Mouse (Mus musculus) forebrain, embryonic 10.5 days (tissue): ENCODE results near the gene Phc2. TPM values are rescaled to one million over a fixed set of nuclear protein-coding genes. Genes with fewer than 3 reads are reported as not detected.

Experiments used
- DNase-seq: peaks from one replicate; pipeline ENCODE4 v3.0.0-alpha.2; 2017; ENCODE audit warnings: low spot score; ENCODE audit errors: extremely low spot score
- H3K27ac ChIP-seq: fragments of 300-500 bp; sonication (generic); 2 replicates; pipeline ENCODE4 v1.5.1; 2016; ENCODE audit warnings: mild to moderate bottlenecking
- H3K27me3 ChIP-seq: fragments of 300-500 bp; sonication (generic); 2 replicates; pipeline ENCODE4 v1.6.1; 2016; ENCODE audit warnings: mild to moderate bottlenecking; ENCODE audit not compliant: poor library complexity, severe bottlenecking
- H3K36me3 ChIP-seq: fragments of 300-500 bp; sonication (generic); replicated peaks from 2 replicates; pipeline ENCODE4 v1.6.1; 2016; ENCODE audit warnings: mild to moderate bottlenecking, moderate library complexity
- H3K4me1 ChIP-seq: fragments of 300-500 bp; sonication (generic); 2 replicates; pipeline ENCODE4 v1.6.1; 2016
- H3K4me3 ChIP-seq: fragments of 300-500 bp; sonication (generic); 2 replicates; pipeline ENCODE4 v1.5.1; 2016; ENCODE audit warnings: mild to moderate bottlenecking, moderate library complexity
- H3K9me3 ChIP-seq: fragments of 300-500 bp; sonication (generic); 2 replicates; pipeline ENCODE4 v1.6.1; 2016; ENCODE audit warnings: mild to moderate bottlenecking, moderate library complexity
- WGBS: fragments of 180-500 bp; shearing (Covaris S2); methylation state at CpG from one replicate; pipeline ENCODE4 v1.1.7; 2016; 5-methylcytosine and 5-hydroxymethylcytosine counted together
- polyA plus RNA-seq: library from polyadenylated mRNA; unstranded; fragments of >200 nt; fragmentation: Nextera tagmentation; extraction: Ambion mirVana; gene quantifications from 2 replicates; pipeline ENCODE4 v1.2.1, GENCODE M21; 2016

Gene Phc2
- polyA plus RNA-seq, 1 experiment from 2014 or later, result 23.4 TPM

DNA sequence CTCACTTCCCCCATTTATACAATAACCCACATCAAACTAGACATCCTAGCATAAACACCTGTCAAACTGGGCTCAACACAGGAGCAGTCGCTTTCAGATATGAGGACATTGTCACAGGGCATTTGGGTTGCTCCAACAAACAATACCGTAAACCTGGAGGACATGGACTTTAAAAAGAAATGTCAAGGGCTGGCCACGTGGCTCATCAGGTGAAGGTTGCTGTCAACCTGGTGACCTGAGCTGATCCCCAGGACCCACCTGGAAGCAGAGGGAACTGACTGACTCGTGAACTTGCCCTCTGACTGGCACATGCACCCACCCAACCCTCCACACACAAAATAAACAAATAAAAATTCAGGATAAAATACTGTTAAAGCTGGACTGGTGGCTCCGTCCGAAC, 33.9 kb upstream of the Phc2 start:
- peaks cover 28% of the 10 kb centered on the region for H3K27me3 ChIP-seq
- DNase-seq, result no peak
- WGBS, result 87% methylated on average over 6 of the region's 6 CpGs
- H3K36me3 ChIP-seq, result no peaks in the 10 kb centered on the region
- H3K9me3 ChIP-seq, result no peaks in the 10 kb centered on the region
- no peak overlapping the region for H3K4me3 ChIP-seq
- H3K4me1 ChIP-seq, result peaks cover 19% of the 10 kb centered on the region
- no peak overlapping the region for H3K27ac ChIP-seq

DNA sequence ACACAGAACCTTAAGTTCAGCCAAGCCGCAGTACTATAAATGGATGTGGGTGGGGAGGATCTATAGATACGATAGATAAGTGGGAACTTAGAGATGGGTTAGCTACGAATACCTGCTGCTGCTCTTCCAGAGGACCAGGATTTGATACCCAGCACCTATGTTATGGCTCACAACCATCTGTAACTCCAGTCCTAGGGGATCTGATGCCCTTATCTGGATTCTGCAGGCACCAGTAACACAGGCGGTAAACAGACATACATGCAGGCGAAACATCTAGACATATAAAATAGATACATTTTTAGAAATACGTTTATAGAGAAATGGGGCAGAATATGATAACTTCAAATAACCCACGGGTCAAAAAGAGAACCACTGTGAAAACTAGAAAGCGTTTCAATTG, 33.4 kb upstream of the Phc2 start:
- no peak for DNase-seq
- Histone ChIP-seq H3K27me3 (peaks cover 22% of the 10 kb centered on the region), H3K27ac (no peak overlapping the region), H3K9me3 (no peaks in the 10 kb centered on the region), H3K36me3 (no peaks in the 10 kb centered on the region), H3K4me3 (no peak overlapping the region), H3K4me1 (peaks cover 19% of the 10 kb centered on the region)
- WGBS, result 89% methylated on average over 8 of the region's 8 CpGs

DNA sequence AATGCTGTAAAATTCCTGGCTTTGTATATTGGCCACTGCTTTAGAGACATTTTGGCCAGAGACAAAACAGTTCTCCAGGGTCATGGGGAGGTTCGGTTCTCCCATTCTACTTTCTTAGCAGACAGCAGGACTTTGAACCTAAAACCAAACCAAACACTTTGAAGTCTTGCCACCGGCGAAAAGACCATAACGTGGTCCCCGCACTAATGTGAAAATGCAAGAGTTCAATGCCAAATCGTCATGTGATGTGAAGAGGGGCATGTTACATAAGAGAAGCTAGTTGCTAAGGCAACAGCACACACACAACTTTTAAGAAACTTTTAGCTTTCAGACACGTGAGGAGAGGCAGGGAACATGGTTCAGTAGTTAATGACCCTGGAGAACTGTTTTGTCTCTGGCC, 19.1 kb upstream of the Phc2 start:
- 86% methylated on average over 7 of the region's 7 CpGs for WGBS
- H3K4me3 ChIP-seq, result no peak overlapping the region
- H3K27me3 ChIP-seq, result no peaks in the 10 kb centered on the region
- no peaks in the 10 kb centered on the region for H3K36me3 ChIP-seq
- H3K27ac ChIP-seq, result no peak overlapping the region
- no peaks in the 10 kb centered on the region for H3K9me3 ChIP-seq
- no peak for DNase-seq
- H3K4me1 ChIP-seq, result peaks cover 51% of the 10 kb centered on the region

DNA sequence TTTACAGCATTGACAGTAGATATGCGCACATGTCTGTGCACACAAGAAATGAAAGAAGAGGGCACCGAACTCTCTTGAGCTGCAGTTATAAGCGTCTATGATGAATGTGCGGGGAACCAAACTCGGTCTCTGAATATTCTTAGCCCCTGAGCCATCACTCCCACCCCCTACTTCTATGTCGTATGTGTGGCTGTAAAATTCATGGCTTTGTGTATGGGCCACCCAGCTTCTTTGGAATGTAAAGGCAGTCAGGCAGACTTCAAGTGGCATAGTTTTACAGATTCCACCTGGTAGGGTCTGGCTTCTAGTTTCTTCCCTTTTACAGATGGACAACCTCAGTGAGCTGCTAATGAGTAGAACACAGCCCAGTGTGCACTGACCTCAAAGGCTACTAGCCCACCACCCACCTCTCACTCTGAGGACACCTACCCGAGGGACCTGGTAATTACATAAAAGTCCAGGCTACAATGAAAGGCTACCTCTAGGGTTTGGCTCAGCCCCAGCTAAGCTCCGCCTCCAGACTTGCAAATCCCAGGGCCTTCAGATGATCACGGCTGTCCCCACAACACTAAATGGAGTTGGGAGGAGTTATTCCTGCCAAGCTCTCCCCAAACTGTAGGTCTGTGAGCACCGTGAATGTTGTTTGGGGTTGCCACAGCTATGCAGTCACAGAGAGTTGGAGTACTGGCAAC, 18.5 kb upstream of the Phc2 start:
- Histone ChIP-seq H3K9me3 (no peaks in the 10 kb centered on the region), H3K27ac (no peak overlapping the region), H3K4me1 (peaks cover 49% of the 10 kb centered on the region), H3K27me3 (no peaks in the 10 kb centered on the region), H3K4me3 (no peak overlapping the region), H3K36me3 (no peaks in the 10 kb centered on the region)
- 66% methylated on average over 10 of the region's 10 CpGs for WGBS
- DNase-seq, result no peak

DNA sequence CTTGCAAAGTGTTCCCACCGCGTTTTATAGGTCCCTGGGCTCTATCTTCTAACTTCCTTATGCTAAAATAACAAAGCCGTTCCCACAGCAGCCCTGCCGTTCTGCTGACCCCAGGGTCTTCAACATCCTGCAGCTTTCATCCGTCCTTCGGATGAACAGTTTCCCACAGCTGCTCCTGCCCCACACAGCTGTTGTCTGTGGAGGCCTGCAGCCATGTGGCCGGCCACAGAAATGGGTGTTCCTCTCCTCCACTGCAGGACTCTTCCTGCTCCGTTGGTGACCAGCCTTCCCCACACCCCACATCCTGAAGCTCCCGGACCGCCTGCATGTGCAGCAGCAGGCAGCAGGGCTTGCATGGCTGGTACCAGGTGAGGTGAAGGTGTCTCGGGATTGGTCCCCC, 17.3 kb upstream of the Phc2 start:
- DNase-seq, result no peak
- Histone ChIP-seq H3K4me1 (peaks cover 45% of the 10 kb centered on the region), H3K9me3 (no peaks in the 10 kb centered on the region), H3K4me3 (no peak overlapping the region), H3K36me3 (no peaks in the 10 kb centered on the region), H3K27me3 (no peaks in the 10 kb centered on the region), H3K27ac (0 out of 2 replicates have a peak overlapping the region, but pooled peaks have one; percentile 45)
- WGBS, result 64% methylated on average over 11 of the region's 11 CpGs

DNA sequence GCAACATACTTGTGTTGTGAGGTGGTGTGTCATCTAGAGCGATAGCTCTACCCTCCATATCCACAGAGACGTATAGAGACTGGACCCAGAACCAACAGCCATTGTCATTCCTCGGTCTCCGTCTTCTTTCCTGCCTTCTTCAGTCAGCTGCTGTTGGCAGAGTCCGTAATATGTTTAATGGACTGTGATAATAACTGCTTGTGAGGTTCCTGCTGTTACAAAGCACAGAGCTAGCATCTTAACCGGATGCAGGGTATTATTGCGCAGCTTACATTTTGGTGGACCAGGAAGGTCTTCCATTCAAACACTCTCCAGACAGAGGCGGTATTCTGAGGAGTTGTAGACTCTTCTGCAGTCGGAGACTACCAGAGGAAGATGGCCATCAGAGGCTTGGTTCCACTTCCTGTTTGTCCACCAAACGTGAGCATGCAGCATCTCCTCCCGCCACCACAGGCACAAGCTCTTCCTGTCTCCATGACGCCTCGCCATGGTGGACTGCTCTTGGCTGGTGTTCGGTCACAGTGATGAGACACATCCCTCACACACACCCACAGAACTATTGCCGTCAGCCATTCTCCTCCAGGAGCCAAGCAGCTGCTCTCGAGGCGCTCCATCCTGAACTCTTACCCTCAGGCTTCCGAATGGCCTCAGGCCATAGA, 16.1 kb upstream of the Phc2 start:
- peaks cover 50% of the 10 kb centered on the region for H3K4me1 ChIP-seq
- DNase-seq, result no peak
- 88% methylated on average over 18 of the region's 18 CpGs for WGBS
- H3K36me3 ChIP-seq, result no peaks in the 10 kb centered on the region
- H3K27me3 ChIP-seq, result no peaks in the 10 kb centered on the region
- H3K9me3 ChIP-seq, result no peaks in the 10 kb centered on the region
- H3K27ac ChIP-seq, result 0 out of 2 replicates have a peak overlapping the region, but pooled peaks have one; percentile 18
- no peak overlapping the region for H3K4me3 ChIP-seq

DNA sequence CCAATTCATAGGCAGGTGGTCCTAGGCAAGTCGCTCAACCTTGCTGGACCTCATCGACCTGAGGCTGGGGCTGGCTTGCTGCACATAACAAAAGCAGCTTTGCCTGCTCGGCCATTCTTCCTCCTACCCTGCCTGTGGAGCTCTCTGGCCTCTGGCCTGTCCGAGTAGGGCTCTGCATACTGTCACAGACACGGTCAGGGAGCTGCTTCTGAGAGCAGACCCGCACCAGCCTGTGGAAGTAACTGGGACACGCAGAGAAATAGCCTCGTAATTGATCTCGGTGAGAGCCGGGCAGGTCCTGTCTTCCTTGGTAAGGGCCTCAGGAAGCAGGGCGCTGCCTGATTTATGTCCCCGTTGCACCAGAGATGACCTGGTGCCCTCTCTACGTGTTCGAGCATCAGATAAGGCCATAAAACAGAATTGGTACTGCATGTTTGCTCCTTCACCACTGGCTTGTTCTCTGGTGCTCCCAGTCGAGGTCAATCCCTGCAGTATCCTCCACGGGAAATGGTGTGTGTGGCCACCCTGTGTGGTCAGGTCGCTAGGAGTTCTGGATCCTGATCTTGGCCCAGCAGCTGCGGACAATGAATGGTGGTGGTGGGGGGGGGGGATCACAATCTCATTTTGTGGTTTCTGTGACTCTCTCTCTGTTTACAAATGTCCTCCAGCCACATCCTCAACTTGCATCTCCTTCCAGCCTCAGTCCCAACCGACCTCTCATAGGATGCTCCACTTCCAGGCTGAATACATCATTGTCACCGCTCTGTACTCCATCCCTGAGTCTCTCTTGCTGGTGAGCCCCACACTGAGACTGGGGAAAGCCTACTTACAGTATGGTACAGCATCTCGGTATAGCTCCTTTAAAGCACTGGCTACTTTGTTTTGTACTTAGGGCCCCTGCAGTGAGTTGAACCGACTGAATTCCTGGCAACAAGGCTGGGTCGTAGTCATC, 12.5 kb upstream of the Phc2 start:
- no peaks in the 10 kb centered on the region for H3K9me3 ChIP-seq
- H3K27me3 ChIP-seq, result no peaks in the 10 kb centered on the region
- H3K4me1 ChIP-seq, result peaks cover 46% of the 10 kb centered on the region
- peak overlapping the region; percentile 59; the same call in 1 of the 2 replicates for H3K27ac ChIP-seq
- DNase-seq, result no peak
- no peak overlapping the region for H3K4me3 ChIP-seq
- 67% methylated on average over 23 of the region's 23 CpGs for WGBS
- H3K36me3 ChIP-seq, result no peaks in the 10 kb centered on the region

DNA sequence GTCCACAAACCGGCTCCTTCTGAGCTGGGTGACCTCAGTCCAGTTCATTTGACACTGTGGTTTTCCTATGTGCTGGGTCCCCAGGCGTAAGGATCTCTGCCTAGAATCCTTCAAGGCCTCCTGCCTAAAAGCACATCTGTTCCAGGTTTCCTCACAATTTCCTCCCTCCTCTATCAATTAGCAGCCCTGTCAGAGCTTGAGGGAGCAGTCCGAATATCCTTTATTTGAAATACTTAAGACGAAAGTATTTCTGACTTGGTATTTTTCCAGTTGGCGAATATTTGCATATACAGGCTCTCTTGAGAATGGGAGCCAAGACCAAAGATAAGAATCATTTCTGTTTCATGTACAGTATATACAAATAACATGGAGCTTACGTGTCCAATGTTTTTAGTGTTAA, 8.6 kb upstream of the Phc2 start:
- H3K36me3 ChIP-seq, result no peaks in the 10 kb centered on the region
- no peak for DNase-seq
- no peak overlapping the region for H3K4me3 ChIP-seq
- 71% methylated on average over 6 of the region's 6 CpGs for WGBS
- H3K9me3 ChIP-seq, result no peaks in the 10 kb centered on the region
- H3K27ac ChIP-seq, result 0 out of 2 replicates have a peak overlapping the region, but pooled peaks have one; percentile 22
- H3K27me3 ChIP-seq, result no peaks in the 10 kb centered on the region
- peaks cover 55% of the 10 kb centered on the region for H3K4me1 ChIP-seq

DNA sequence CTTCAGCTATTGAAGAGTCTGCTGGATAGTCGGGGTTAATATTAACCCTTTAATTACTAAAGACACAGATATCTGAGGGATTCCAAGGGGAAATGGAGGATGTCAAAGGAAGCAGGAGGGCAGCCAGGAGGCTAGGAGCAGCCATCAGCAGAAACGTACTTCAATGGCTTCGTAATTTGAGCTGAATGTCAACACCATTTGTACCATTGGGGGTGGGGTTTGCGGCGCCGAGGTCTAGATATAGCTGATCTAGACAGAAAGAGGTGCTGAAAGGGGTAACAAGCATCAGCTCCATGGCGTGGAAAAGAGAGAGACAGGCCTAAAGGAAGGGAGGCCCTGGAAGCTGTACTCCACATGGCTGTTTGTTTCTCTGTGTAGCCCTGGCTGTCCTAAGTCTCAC, 7.7 kb upstream of the Phc2 start:
- no peak overlapping the region for H3K27ac ChIP-seq
- H3K36me3 ChIP-seq, result no peaks in the 10 kb centered on the region
- H3K4me1 ChIP-seq, result peaks cover 55% of the 10 kb centered on the region
- no peak overlapping the region for H3K4me3 ChIP-seq
- DNase-seq, result no peak
- WGBS, result 54% methylated on average over 7 of the region's 7 CpGs
- H3K9me3 ChIP-seq, result no peaks in the 10 kb centered on the region
- no peaks in the 10 kb centered on the region for H3K27me3 ChIP-seq

DNA sequence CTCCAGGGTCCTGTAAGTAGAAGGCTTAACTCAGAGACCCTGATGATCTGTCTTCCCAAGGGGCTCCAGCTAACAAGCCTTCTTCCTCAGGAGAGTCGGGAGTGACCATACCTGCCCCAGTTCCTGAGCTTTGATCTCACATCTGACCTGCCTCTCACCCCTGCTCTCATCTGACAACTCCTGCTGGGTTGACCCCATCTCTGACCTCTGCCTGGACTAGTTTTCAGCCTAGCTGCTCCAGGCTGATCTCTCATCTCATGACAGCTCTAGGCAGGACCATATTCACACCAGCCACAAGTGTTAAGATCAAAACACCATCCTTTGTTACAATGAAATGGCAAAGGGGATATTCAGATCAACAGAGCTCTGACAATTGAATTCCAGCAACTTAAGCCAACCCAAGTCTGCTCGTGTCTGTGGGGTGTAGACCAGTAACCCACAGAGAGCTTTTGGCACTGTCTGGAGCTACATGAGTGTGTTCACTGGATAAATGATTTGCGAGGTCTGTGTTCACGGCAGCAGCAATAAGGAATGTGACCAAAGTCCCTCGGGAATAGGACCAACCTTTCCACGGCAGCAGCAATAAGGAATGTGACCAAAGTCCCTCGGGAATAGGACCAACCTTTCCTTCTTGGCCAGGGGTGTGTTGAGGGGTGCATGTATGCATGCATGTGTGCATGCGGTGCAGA, 5.8 kb upstream of the Phc2 start:
- no peak overlapping the region for H3K27ac ChIP-seq
- H3K27me3 ChIP-seq, result peaks cover 9% of the 10 kb centered on the region; the same call in 1 of the 2 replicates
- no peaks in the 10 kb centered on the region for H3K36me3 ChIP-seq
- DNase-seq, result no peak
- H3K4me1 ChIP-seq, result peaks cover 59% of the 10 kb centered on the region
- H3K4me3 ChIP-seq, result no peak overlapping the region
- 64% methylated on average over 8 of the region's 8 CpGs for WGBS
- no peaks in the 10 kb centered on the region for H3K9me3 ChIP-seq

DNA sequence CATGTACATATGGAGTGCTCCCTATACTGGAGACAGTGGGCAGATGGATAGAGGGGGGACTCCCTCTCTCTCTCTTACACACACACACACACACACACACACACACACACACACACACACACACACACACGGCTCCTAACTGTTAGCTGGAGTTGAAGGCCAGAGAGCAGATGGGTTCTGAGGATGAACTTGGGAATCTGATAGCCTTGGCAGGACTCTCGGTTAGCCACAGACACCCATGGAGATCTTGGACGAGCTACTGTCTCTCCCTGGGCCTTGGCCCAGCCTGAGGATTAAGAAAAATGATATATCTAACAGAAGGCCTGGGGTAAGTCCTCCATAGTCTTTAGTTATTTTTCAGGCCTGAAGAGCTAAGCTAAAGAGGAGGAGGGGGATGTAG, 3.0 kb upstream of the Phc2 start:
- WGBS, result 78% methylated on average over 3 of the region's 3 CpGs
- no peak overlapping the region for H3K4me3 ChIP-seq
- H3K4me1 ChIP-seq, result peaks cover 72% of the 10 kb centered on the region
- H3K27ac ChIP-seq, result no peak overlapping the region
- peaks cover 29% of the 10 kb centered on the region for H3K27me3 ChIP-seq
- no peaks in the 10 kb centered on the region for H3K36me3 ChIP-seq
- DNase-seq, result no peak
- no peaks in the 10 kb centered on the region for H3K9me3 ChIP-seq

DNA sequence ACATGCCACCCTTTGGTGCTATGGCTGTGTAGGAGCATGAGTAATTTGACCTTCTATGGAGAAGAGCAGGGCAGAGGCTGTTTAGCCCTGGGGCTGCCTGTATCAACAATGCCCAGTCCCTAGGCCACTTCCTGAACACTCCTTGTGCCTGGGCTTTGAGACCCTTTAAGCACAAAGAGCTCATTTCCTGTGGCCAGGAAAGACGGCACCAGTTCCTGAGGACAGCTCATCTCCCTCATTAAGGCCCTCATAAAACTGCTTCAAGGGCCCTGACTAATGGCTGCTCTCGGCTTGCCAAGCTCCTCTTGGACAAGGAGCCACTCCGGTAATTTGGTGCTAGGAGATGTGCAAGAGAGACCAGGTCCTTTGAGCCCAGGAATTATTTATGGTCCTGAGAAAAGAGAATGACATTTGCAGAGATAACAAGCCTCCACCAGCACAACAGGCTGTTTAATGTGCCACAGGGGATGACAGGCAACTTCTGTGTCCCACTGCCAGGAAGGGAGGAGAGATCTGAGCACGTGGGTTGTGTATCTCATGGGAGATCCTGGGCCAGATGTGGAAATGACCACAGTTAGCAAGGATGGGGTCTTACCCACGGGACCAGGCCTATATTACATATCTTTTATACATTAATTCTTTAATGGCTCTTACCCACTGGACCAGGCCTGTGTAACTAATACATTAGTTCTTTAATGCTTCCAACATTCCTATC, 1.8 kb upstream of the Phc2 start:
- 64% methylated on average over 5 of the region's 5 CpGs for WGBS
- H3K4me3 ChIP-seq, result no peak overlapping the region
- no peak for DNase-seq
- H3K4me1 ChIP-seq, result peaks cover 62% of the 10 kb centered on the region
- peaks cover 41% of the 10 kb centered on the region for H3K27me3 ChIP-seq
- H3K9me3 ChIP-seq, result no peaks in the 10 kb centered on the region
- H3K27ac ChIP-seq, result peak overlapping the region; percentile 58
- no peaks in the 10 kb centered on the region for H3K36me3 ChIP-seq
